Mouse (Mus musculus): ENCODE measurements around the gene Snap91. TPM values are rescaled to one million over a fixed set of nuclear protein-coding genes. Genes with fewer than 3 reads are reported as not detected.

The Snap91 gene
- polyA plus RNA-seq, 1 experiment from 2014 or later = 81.6 TPM

DNA sequence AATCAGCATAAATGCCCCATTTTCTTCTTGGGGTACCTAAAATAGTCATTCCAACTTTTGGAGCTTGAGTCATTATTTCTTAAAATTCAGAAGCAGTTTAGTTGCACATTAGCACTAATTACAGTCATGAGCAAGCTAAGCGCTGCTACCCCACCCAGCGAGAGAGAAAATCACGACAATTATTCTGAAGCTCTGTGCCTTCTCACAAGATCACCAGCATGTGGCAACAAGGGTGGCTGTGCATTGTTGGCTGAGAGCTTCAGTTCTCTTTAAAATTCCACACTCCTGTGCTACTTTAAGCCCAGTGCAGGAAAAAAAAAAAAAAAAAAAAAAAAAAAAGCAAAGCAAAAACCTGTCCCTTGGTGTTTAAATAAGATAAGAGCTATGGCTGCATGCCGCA lies 22.4 kb downstream of the Snap91 start:
- Histone ChIP-seq H3K27me3 (no peaks in the 10 kb centered on the region), H3K27ac (no peak overlapping the region), H3K4me3 (no peak overlapping the region), H3K4me1 (replicated peaks) (peaks cover 16% of the 10 kb centered on the region), H3K9ac (no peak overlapping the region), H3K9me3 (replicated peaks) (no peaks in the 10 kb centered on the region), H3K4me2 (no peak overlapping the region), H3K36me3 (no peaks in the 10 kb centered on the region)
- WGBS = 77% methylated on average over 4 of the region's 4 CpGs
- no peak for ATAC-seq (replicated peaks; ENCODE audit: insufficient number of reproducible peaks, insufficient read depth, low FRiP score, low read depth)

DNA sequence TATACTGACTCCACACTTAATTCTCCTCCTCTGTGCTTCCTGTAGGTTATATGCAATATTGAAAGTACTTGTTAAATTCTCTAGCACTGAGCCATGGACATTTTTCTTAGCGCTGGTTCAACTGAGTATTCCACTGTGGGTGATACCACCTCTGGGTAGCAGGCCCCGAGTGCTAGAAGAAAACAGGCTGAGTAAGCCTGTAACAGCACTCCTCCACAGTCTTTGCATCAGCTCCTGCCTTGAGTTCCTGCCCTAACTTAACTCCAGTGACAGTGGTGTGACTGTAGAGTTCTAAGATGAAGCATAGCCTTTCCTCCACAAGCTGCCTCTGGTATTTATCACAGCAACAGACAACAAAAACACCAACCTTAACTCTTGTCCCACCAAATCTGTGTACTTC lies 22.8 kb downstream of the Snap91 start:
- WGBS = 87% methylated on average over 2 of the region's 2 CpGs
- no peak for ATAC-seq (replicated peaks; ENCODE audit: insufficient number of reproducible peaks, insufficient read depth, low FRiP score, low read depth)
- H3K9ac ChIP-seq = no peak overlapping the region

DNA sequence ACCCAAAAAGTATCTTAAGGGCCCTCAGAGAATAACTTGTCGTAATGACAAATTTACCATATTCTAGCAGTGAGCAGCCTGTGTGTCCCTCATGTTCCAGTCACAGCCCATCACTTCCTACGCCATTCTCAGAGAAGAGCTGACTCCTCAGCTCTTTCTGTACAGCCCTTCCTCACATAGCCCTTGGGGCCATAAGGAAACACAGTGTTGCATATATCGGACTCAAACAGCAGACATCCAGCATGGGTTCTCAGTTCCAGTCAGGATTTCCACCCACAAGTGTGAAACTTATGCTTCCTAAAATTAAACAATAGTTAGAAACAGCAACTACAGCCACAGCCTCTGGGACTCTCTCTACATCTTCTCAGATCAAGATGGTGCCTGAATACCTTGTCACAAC lies 27.6 kb downstream of the Snap91 start:
- Histone ChIP-seq H3K4me2 (no peak overlapping the region), H3K4me1 (replicated peaks) (peaks cover 24% of the 10 kb centered on the region), H3K27ac (no peak overlapping the region), H3K9me3 (replicated peaks) (no peaks in the 10 kb centered on the region), H3K27me3 (no peaks in the 10 kb centered on the region), H3K9ac (no peak overlapping the region), H3K4me3 (no peak overlapping the region), H3K36me3 (no peaks in the 10 kb centered on the region)
- ATAC-seq (replicated peaks; ENCODE audit: insufficient number of reproducible peaks, insufficient read depth, low FRiP score, low read depth) = no peak
- 91% methylated on average over 3 of the region's 3 CpGs for WGBS

More for the DNA sequence above, 22.8 kb downstream of the Snap91 start:
- Histone ChIP-seq H3K4me3 (no peak overlapping the region), H3K4me2 (no peak overlapping the region), H3K9me3 (replicated peaks) (no peaks in the 10 kb centered on the region), H3K36me3 (no peaks in the 10 kb centered on the region), H3K4me1 (replicated peaks) (peaks cover 16% of the 10 kb centered on the region), H3K27ac (no peak overlapping the region), H3K27me3 (no peaks in the 10 kb centered on the region)

DNA sequence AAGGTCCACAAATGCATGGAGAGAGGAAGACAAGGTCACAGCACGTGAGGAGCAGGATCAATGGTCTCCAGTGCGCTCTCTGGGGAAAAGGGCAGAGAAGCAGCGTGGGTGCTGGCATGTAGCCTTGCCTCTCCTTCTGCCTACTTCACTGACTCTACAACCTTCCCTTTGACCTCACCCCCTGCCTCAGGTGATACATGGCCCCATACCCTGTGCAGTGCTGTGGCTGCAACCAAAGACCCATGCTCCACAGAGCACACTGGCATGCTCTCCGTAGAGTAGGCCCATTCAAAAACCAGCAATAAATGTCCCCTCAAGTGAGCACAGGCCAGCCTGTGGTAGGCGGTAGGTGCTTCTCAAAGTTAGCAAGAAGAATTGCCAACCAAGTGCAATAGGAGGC lies 28.8 kb downstream of the Snap91 start:
- 91% methylated on average over 5 of the region's 5 CpGs for WGBS
- no peak overlapping the region for H3K4me3 ChIP-seq
- H3K27me3 ChIP-seq = no peaks in the 10 kb centered on the region
- ATAC-seq (replicated peaks; ENCODE audit: insufficient number of reproducible peaks, insufficient read depth, low FRiP score, low read depth) = 0 out of 2 replicates have a peak, but pooled peaks have one; percentile 27
- H3K9ac ChIP-seq = no peak overlapping the region
- no peaks in the 10 kb centered on the region for H3K36me3 ChIP-seq
- H3K27ac ChIP-seq = no peak overlapping the region
- H3K4me2 ChIP-seq = no peak overlapping the region
- H3K9me3 ChIP-seq (replicated peaks) = no peaks in the 10 kb centered on the region
- H3K4me1 ChIP-seq (replicated peaks) = peaks cover 24% of the 10 kb centered on the region

DNA sequence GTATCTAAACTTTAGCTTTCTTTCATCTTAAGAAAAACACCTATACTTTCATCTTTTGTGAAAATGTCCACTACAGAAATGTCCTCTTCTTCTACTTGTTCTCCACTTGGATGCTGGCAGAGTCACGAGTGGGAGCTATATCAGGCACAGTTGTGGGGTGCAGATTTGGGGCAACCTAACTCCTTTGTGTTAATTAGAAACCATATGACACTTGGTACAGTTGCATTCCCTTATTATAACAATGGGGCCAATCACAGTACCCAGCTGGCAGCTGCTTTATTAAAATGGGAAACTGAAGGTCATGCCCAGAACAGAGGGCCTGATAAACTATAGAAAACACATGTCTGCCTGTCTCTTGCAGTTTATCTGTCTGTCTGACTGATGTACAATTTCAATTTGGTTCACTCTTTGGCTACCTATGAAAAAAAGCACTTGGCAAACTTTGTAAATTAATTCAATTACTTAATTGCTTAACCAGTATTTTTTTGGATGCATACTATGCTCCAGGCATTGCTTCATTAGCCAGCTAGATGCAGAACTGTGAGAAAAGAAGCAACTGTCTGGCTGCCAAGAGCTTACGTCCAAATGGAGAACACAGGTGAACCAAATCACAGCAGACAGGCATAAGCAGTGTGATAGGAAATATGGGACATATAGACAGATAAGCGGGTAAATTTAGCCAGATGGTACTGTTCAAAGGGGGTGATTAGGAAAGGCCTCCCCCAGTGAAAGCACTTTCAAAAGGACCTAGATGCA lies 29.8 kb downstream of the Snap91 start:
- no peak overlapping the region for H3K27ac ChIP-seq
- no peaks in the 10 kb centered on the region for H3K27me3 ChIP-seq
- WGBS = 62% methylated on average over 3 of the region's 3 CpGs
- no peak overlapping the region for H3K4me3 ChIP-seq
- H3K9me3 ChIP-seq (replicated peaks) = no peaks in the 10 kb centered on the region
- ATAC-seq (replicated peaks; ENCODE audit: insufficient number of reproducible peaks, insufficient read depth, low FRiP score, low read depth) = no peak
- H3K9ac ChIP-seq = no peak overlapping the region
- H3K36me3 ChIP-seq = no peaks in the 10 kb centered on the region
- no peak overlapping the region for H3K4me2 ChIP-seq
- H3K4me1 ChIP-seq (replicated peaks) = peaks cover 29% of the 10 kb centered on the region

DNA sequence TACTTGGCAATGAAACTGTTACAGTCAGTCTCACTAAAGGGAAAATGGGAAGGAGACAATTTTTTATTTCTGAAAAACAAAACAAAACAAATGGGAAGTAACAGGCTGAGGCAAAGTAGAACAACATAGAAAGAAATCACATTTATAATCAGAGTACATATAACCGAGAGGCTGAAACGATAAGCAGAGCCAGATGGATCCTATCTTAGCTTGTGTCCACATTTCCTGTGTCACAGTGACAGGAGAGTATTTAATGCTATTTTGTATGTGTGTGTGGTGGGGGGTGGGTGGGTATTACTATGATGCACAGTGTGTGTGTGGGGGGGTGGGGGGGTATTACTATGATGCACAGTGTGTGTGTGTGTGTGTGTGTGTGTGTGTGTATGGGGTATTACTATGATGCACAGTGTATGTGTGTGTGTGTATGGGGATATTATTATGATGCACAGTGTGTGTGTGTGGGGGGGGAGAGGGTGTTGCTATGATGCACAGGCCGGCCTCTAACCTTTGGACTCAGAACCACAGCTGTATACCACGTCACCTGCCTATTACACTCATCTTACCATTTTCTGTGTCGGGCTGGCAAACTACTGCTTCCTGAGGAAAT lies 36.6 kb downstream of the Snap91 start:
- no peak overlapping the region for H3K9ac ChIP-seq
- H3K9me3 ChIP-seq (replicated peaks) = no peaks in the 10 kb centered on the region
- ATAC-seq (replicated peaks; ENCODE audit: insufficient number of reproducible peaks, insufficient read depth, low FRiP score, low read depth) = no peak
- H3K27ac ChIP-seq = no peak overlapping the region
- peaks cover 10% of the 10 kb centered on the region; the same call in 1 of the 2 replicates for H3K4me1 ChIP-seq (replicated peaks)
- H3K4me3 ChIP-seq = no peak overlapping the region
- WGBS = 77% methylated on average over 5 of the region's 5 CpGs
- H3K36me3 ChIP-seq = no peaks in the 10 kb centered on the region
- H3K27me3 ChIP-seq = no peaks in the 10 kb centered on the region
- H3K4me2 ChIP-seq = no peak overlapping the region

DNA sequence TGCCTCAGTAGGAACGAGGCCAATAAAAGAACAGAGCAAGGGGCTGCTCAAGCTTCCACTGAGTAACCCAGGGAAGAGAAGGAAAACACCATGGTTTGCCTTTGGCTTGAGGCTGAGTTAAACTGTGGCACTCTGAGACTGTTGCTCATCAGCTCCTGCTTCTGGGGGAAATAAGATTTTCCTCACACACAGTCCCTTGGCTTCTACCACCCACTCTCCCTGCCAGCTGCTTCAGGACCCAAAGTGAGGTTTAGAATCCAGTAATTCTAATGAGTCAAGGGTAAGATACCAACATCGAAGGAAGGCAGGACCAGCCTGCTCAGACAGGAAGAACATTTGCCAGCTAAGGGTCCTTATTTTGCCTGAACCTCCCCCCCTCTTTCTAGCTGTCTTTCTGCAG lies 50.7 kb downstream of the Snap91 start:
- H3K4me2 ChIP-seq = no peak overlapping the region
- H3K4me3 ChIP-seq = no peak overlapping the region
- no peak overlapping the region for H3K9ac ChIP-seq
- H3K27ac ChIP-seq = no peak overlapping the region
- no peaks in the 10 kb centered on the region for H3K9me3 ChIP-seq (replicated peaks)
- peaks cover 18% of the 10 kb centered on the region for H3K36me3 ChIP-seq
- 0 out of 2 replicates have a peak, but pooled peaks cover 2% of the 10 kb centered on the region for H3K4me1 ChIP-seq (replicated peaks)
- WGBS = 64% methylated on average over 2 of the region's 2 CpGs
- no peak for ATAC-seq (replicated peaks; ENCODE audit: insufficient number of reproducible peaks, insufficient read depth, low FRiP score, low read depth)
- H3K27me3 ChIP-seq = no peaks in the 10 kb centered on the region

DNA sequence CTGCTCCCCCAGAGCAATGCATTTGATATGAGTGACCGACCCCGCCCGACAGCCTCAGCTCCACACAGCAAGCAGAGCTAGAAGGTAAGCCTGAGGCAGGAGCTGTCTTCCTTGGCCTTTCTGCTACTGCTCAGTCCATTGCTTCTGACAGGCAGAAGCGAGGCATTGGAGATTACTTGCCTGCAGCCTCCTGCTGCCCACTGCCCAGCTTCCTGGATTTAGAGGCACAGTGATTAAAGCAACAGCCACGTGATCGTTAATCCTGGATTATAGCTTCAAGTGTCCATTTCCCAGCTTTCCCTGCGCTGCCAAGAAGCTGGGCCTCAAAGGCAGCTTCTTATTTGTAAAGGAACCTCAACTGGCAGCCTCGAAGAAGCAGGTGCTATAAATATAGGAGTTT lies 51.4 kb downstream of the Snap91 start:
- Histone ChIP-seq H3K4me2 (no peak overlapping the region), H3K4me1 (replicated peaks) (0 out of 2 replicates have a peak, but pooled peaks cover 2% of the 10 kb centered on the region), H3K9me3 (replicated peaks) (no peaks in the 10 kb centered on the region), H3K9ac (no peak overlapping the region), H3K36me3 (peaks cover 18% of the 10 kb centered on the region), H3K27ac (no peak overlapping the region), H3K4me3 (no peak overlapping the region), H3K27me3 (no peaks in the 10 kb centered on the region)
- 70% methylated on average over 8 of the region's 8 CpGs for WGBS
- no peak for ATAC-seq (replicated peaks; ENCODE audit: insufficient number of reproducible peaks, insufficient read depth, low FRiP score, low read depth)

DNA sequence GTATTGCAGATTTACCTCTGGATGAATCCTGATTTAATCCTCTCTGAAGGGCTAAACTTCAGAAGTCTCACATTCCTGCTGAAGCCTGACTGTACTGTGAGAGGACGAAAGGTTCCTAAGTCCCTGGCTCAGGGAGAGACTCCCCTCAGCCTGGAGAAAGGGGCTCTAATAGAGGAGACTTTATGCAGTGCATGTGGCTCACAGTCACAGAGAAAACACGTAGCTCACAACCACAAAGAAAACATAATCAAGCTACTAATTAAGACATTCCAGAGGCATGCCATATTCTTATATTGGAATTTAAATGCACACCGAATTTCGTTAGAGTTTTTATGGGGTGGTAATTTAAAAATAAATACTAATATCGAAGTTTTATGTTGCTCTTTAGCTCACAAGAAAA lies 61.1 kb downstream of the Snap91 start:
- WGBS = 84% methylated on average over 5 of the region's 5 CpGs
- no peak for ATAC-seq (replicated peaks; ENCODE audit: insufficient number of reproducible peaks, insufficient read depth, low FRiP score, low read depth)
- H3K36me3 ChIP-seq = peaks cover 6% of the 10 kb centered on the region; the same call in 1 of the 2 replicates

DNA sequence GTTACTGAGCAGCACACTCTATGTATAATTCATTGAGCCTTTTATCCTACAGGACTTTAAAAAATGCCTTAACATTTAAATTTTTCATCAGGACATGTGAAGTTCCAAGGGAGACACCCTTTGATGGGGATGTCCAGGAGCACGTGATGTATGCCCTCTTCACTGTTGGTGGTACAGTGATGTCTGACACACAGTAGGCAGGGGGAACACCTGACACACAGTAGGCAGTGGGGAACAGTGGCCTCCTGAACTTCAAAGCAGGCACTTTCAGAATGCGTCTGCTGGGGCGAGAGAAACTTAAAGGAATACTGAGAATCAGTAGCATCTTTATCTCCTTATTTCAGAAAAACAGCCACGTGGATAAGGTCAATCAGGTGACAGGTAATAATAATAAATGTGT lies 62.8 kb downstream of the Snap91 start:
- no peak overlapping the region for H3K27ac ChIP-seq
- no peaks in the 10 kb centered on the region for H3K4me1 ChIP-seq (replicated peaks)
- 59% methylated on average over 4 of the region's 4 CpGs for WGBS
- peaks cover 6% of the 10 kb centered on the region; the same call in 1 of the 2 replicates for H3K36me3 ChIP-seq
- H3K4me3 ChIP-seq = no peak overlapping the region
- no peak overlapping the region for H3K9ac ChIP-seq
- no peaks in the 10 kb centered on the region for H3K9me3 ChIP-seq (replicated peaks)
- H3K4me2 ChIP-seq = no peak overlapping the region
- H3K27me3 ChIP-seq = no peaks in the 10 kb centered on the region
- no peak for ATAC-seq (replicated peaks; ENCODE audit: insufficient number of reproducible peaks, insufficient read depth, low FRiP score, low read depth)

More for the DNA sequence above, 61.1 kb downstream of the Snap91 start:
- H3K9me3 ChIP-seq (replicated peaks) = no peaks in the 10 kb centered on the region
- H3K9ac ChIP-seq = no peak overlapping the region
- no peak overlapping the region for H3K4me3 ChIP-seq
- no peaks in the 10 kb centered on the region for H3K4me1 ChIP-seq (replicated peaks)
- no peak overlapping the region for H3K27ac ChIP-seq
- no peak overlapping the region for H3K4me2 ChIP-seq
- H3K27me3 ChIP-seq = no peaks in the 10 kb centered on the region

DNA sequence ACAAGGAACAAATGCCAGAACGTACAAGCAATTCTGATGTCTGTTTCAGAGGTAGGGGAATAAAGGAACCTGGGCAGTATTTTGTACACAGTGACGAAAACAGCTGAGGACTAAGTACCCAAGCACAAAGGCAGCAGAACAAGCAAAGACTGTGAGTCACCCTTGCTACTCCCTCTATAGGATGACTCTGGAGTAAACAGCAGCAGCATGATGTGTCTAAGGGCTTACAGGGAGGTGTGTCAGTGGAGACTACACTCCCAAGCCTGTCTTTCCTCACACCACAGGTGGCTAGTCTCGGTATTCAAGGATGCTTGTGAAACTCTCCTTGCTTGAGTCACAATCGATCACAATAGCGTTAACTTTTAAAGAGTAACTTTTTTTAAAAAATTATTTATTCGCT lies 66.1 kb downstream of the Snap91 start:
- ATAC-seq (replicated peaks; ENCODE audit: insufficient number of reproducible peaks, insufficient read depth, low FRiP score, low read depth) = no peak
- WGBS = 78% methylated on average over 6 of the region's 6 CpGs
- Histone ChIP-seq H3K9me3 (replicated peaks) (no peaks in the 10 kb centered on the region), H3K27ac (no peak overlapping the region), H3K36me3 (no peaks in the 10 kb centered on the region; the same call in 1 of the 2 replicates), H3K9ac (no peak overlapping the region), H3K27me3 (no peaks in the 10 kb centered on the region), H3K4me1 (replicated peaks) (no peaks in the 10 kb centered on the region), H3K4me2 (no peak overlapping the region), H3K4me3 (no peak overlapping the region)

DNA sequence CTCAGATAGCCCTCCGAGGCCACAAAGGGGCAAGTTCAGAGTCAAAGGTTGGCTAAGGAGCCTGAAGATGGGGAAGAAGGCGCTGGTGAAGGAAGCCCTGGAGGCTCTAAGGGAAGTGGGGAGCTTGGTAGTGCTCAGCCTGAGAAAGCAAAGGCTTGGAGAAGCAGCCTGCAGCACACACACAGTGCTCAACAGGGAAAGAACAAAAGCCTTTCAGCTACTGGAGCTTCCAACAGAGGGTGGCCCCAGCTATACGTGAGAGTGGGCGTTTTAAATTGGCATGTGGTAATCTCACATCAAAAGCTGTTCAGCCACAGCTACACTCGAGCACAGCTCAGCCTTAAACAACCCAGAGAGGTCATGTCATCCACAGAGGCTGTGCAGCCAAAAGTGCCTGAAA lies 67.1 kb downstream of the Snap91 start:
- 51% methylated on average over 5 of the region's 5 CpGs for WGBS
- H3K36me3 ChIP-seq = no peaks in the 10 kb centered on the region; the same call in 1 of the 2 replicates
- H3K4me3 ChIP-seq = no peak overlapping the region
- no peaks in the 10 kb centered on the region for H3K4me1 ChIP-seq (replicated peaks)
- H3K9me3 ChIP-seq (replicated peaks) = no peaks in the 10 kb centered on the region
- H3K4me2 ChIP-seq = no peak overlapping the region
- ATAC-seq (replicated peaks; ENCODE audit: insufficient number of reproducible peaks, insufficient read depth, low FRiP score, low read depth) = no peak
- H3K27ac ChIP-seq = no peak overlapping the region
- H3K27me3 ChIP-seq = no peaks in the 10 kb centered on the region
- no peak overlapping the region for H3K9ac ChIP-seq
